Mouse (Mus musculus) left cerebral cortex, postnatal 10 days (tissue): ENCODE results near the gene Rexo4. TPM values are rescaled to one million over a fixed set of nuclear protein-coding genes. Genes with fewer than 3 reads are reported as not detected.

Experiments
- DNase-seq, 2 experiments: peaks; one replicate each; pipeline ENCODE4 v3.0.0; 2021 to 2022; ENCODE audit warnings: low spot score in 2 of 2, mixed read lengths in 1 of 2; ENCODE audit errors: extremely low spot score in 1 of 2
- intact Hi-C: fragments of 180-260 bp; cut with DNase I; formaldehyde crosslinking; loops from one replicate; pipeline ENCODE4 v1.15.1; 2025
- total RNA-seq, 2 experiments: library from RNA; stranded (reverse); gene quantifications; 2 replicates each; pipeline ENCODE4 v1.2.3; 2021

Rexo4 gene
- total RNA-seq, 2 experiments from 2014 or later = 48.4 to 53.5 TPM

DNA sequence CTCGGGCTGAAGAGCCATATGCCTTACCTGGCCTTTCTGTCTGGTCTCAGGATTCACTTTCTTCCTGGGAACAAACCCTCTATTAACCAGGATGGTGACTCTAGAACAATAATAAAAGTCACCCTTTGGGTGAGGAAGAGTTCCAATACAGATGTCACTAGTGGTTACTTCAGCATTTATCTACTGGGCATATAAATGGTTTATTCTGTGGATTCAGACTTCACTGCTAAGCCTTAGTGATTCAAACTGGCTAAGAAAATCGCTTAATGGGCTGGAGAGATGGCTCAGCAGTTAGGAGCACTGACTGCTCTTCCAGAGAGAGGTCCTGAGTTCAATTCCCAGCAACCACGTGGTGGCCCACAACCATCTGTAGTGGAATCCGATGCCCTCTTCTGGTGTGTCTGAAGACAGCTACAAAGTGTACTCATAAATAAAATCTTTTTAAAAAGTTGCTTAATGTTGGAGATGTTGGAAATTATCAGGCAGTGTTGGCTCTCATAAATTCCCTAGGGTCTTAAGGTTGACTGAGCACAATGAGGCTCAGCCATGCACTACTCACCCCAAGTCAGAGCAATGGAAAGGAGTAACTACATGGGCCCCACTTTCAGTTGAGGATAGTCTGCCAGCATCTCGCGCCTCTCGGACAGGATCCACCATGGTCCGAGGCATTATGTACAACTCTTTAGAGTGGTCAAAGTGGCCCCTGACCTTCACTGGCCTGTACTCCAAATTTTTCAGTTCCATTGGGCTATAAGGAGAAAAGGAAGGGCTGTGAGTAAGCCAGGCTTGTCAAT is 49.8 kb downstream of the Rexo4 start:
- no peak for DNase-seq
- intact Hi-C loops = no loop called here

DNA sequence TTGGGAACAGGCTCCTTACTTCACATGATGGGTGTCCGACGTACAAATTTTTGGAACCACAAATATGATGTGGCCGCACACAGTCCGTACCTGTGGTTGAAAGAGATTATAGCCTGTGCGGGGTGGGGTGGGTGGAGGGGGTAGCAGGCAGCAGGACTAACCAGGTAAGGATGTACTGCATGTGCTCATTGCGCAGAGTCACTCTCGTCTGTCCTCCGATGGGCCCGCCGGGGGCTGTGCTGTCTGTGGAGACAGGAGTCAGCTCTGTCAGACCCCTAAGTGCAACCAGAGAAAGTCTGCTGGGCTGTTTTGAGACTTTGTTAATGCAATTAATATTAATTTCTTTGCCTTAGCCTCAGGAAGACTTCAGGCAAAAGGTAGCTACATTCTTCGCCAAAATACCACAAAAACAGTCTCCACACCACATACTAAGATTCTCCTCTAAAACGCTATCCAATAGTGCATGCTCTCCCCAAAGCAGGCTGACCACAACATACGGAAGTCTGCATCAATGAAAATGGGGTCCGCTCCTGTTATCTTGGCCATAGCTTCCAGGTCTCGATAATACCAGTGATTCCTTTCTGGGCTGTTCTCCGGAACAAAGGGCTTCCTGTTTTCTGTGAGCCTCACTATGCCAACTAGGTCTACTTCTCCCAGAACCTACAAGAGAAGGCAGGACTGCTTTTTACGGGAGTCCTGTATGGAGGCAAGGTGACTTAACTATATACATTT is 50.6 kb downstream of the Rexo4 start:
- no peak for DNase-seq
- intact Hi-C loops = no loop called here

DNA sequence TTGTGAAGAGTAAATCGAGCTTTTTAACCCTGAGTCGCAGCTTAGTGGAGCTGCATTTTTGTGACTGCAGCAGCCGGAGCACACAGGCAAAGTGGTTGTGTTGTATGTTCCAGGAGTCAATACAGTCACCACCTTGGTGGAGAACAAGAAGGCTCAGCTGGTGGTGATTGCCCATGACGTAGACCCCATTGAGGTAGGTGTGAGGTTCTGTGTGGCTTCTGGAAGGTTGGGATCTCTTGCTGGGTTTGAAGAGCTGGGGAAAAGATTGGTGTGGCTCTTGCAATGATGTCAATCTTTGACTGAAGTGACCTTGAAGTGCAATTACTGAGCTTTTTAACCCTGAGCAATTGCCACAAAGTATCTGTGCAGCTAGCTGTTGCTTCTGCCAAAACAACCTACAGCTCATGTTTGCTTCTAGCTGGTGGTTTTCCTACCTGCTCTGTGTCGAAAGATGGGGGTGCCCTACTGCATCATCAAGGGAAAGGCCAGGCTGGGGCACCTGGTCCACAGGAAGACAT is 51.9 kb downstream of the Rexo4 start:
- intact Hi-C loops = no loop called here
- no peak for DNase-seq

DNA sequence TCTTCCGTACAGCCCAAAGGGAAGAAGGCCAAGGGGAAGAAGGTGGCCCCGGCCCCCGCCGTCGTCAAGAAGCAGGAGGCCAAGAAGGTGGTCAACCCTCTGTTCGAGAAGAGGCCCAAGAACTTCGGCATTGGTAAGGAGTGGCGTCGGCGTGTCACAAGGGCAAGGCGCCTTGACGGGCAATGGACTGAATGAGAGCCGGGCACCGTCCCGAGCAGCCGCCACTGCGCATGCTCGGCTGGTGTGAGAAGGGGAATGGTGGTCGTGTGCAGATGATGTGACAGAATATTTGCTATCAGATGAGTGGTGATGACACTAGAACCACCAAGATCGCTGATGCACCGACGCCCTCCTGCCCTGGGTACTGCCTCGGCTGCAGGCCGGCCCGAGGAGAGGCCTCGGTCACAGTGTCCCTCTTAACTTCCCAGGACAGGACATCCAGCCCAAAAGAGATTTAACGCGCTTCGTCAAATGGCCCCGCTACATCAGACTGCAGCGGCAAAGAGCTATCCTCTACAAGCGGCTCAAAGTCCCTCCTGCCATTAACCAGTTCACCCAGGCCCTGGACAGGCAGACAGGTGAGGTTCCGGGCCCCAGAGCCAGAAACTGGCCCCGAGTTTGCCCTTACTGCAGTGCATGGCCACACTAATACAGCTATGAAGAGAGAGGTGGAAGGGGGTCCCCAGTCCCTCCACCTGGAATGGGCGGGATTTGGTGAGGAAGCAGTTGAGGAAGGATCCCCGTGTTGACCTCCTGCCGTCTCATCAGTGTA is 53.0 kb downstream of the Rexo4 start:
- DNase-seq = peak in 1 of 2 experiments; percentile 85
- intact Hi-C loops = no loop called here

DNA sequence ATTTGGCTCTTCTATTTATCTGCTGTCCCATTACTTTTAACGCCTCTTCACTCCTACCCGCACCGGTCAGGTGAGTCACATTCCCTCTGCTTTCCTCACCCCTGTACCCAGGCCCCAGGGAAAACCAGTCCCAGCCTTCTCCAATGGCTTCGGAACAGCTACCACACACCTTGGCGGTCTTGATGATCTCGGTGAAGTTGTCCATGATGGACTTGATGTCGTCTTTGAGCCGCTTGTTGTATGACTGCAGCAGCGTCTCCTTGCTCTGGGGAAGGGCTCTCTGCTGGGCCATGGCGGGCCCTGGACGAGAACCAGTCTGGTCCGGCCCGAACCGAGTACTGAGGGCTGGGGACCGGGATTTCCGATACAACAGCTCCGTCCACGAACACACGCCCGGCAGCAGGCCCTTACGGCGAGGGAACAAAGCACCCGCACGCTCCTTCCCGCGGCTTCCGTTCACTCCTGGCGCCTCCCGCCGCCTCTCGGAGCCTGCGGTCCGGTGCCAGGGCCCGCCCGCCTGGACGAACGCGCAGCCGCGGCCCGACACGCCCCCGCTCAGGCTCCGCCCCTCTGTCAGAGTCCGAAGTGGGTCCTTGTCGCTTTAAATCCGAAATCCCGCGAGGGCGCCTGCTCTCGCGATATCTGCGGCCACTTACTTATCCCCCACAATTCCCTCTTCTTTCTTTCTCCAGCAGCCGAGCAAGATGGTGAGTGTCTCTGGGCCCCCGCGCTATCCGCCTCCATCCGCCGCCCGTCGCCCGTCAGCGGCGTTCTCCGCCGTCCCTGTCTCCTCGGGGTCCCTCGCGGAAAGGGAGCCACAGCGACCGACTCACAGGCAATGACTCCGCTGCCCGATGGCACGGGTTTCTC is 53.8 kb downstream of the Rexo4 start, which contains the start of the genes Med22 and Rpl7a:
Med22 (minus strand) TSS at position 554 of the 870 bp plus-strand sequence.
Rpl7a (plus strand) TSS at position 641 of the 870 bp plus-strand sequence.
- intact Hi-C loops = no loop called here
- DNase-seq = peak; percentile 99 to 100

DNA sequence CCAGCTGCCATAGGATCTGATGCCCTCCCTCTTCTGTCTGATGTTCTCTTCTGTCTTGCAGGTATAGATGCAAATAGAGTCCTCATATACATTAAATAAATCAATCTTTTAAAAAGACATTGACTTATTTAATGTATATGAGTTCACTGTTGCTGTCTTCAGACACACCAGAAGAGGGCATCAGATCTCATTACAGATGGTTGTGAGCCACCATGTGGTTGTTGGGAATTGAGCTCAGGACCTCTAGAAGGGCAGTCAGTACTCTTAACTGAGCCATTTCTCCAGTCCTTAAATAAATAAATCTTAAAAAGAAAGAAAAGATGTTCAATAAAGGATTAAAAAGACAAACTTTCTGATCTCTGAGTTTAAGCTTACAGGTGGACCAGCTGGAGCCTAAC is 54.8 kb downstream of the Rexo4 start:
- DNase-seq = no peak

DNA sequence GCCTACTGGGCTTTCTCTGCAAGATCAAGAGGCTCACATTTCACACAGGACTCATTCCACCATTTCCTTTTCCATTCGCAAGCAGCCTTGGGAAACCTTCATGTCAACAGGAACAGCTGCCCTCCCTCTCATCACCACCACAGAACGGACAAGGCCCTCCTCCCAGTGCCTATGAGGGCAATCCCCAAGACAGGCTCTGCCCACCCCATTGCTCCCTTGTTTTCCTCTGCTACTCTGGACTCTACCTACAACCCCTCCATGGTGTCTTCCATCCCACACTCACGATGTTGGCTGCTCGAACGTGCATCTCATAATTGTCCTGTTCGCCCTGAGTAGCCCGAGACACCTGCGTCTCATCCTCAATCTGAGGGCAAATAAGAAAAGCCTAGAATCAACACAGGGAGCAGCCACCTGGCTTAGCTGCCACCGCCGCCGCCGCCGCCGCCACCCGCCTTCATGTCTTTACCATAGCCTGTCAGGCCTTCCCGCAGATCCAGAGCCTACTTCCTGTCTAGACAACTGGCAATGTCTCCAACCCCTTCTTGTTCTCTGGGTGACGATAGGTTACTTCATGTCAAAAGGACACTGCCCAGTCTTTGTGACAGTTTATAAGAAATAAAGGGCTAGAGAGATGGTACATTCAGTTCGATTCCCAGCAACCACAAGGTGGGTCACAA is 55.3 kb downstream of the Rexo4 start:
- no peak for DNase-seq
- intact Hi-C loops = loop anchor here (10.0 kb wide), 1 partner anchor 464 kb away; the partner anchor contains the start of gene Sec16a

More for the DNA sequence above, 54.8 kb downstream of the Rexo4 start:
- intact Hi-C loops = loop anchor here (10.0 kb wide), 1 partner anchor 465 kb away; the partner anchor contains the start of gene Sec16a

DNA sequence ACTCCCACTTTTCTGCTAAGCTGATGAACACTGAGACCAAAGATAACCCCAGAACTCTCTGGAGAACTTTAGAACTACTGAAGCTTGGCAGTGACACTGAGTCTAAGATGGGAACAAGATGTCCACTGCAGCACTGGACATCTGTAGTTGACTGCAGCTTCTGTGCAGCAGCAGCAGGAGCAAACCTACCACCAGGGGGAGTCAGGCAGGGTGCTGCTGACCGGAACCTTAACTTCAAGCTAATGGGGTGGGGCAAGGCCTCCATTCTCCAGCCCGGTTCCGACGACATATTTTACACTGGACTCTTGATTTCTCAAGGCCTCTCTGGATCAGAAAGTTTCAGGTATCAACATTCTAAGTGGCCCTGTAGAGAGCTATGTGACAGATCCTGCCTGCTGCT is 57.1 kb downstream of the Rexo4 start:
- no peak for DNase-seq

DNA sequence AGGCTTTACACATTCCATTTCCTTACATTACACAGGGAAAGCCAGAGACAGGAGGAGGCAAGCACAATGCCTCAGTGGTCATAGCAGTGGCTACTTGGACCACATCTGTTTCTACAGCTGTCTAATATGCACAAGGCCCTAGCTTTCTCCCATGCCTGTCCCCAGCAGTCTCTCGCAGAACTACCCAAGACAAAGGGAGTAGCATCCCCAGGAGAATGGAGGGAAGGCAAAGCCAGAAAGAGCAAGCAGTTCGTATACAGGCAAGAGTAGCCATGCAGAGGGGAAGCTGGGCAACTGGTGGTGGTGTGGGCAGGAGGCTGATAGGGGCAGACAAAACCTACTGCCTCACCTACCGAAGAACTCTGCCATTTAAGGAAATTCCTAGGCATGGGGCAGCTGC is 57.8 kb downstream of the Rexo4 start:
- no peak for DNase-seq
- intact Hi-C loops = loop anchor here (10.0 kb wide), 1 partner anchor 462 kb away; the partner anchor contains the start of gene Sec16a

More for the DNA sequence above, 57.1 kb downstream of the Rexo4 start:
- intact Hi-C loops = loop anchor here (10.0 kb wide), 1 partner anchor 462 kb away; the partner anchor contains the start of gene Sec16a

DNA sequence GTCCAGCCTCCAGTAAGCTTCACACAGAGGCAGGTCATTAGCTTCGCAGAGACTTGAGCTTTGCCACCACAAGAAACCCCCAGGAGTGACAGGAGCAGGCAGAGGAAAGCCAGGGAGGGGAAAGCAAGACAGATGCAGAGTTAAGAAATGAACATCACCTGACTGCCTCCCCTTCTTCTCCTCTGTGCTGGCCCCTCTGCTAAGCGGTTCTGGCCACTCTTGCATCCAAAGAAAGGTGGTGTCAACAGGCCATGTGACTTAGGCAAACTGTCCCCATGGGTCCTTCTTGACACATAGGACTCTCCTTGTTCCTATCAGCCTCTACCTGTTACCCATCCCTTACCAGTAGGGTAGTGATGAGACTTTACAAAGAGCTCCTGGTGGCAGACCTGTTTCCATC is 58.2 kb downstream of the Rexo4 start:
- DNase-seq = no peak
- intact Hi-C loops = loop anchor here (10.0 kb wide), 1 partner anchor 461 kb away; the partner anchor contains the start of gene Sec16a

Other genes with a start within 250 kb of the Rexo4 start
- not detected for gene Abo, start 99.4 kb downstream of the Rexo4 start, total RNA-seq
- 10 to 100 TPM; 30.9 to 32.0 TPM for gene Surf6, start 61.5 kb downstream of the Rexo4 start, total RNA-seq
- 10 to 100 TPM; 44.3 TPM for gene Med22, start 53.7 kb downstream of the Rexo4 start, total RNA-seq
- 100 to 1,000 TPM; 311 to 325 TPM for gene Rpl7a, start 53.6 kb downstream of the Rexo4 start, total RNA-seq
- gene Surf2, start 48.0 kb downstream of the Rexo4 start, total RNA-seq = 10 to 100 TPM; 35.2 to 36.0 TPM
- 10 to 100 TPM; 90.8 to 97.8 TPM for gene Surf1, start 47.9 kb downstream of the Rexo4 start, total RNA-seq
- gene Surf4, start 30.5 kb downstream of the Rexo4 start, total RNA-seq = 10 to 100 TPM; 62.4 to 64.2 TPM
- under 1 TPM in 1 of 2 experiments, not detected in 1; 0.41 TPM for gene Stkld1, start 30.3 kb downstream of the Rexo4 start, total RNA-seq
- gene Adamts13, start 9.0 kb upstream of the Rexo4 start, total RNA-seq = 1 to 10 TPM in 1 of 2 experiments, under 1 TPM in 1; 0.24 to 1.7 TPM
- 10 to 100 TPM; 58.1 to 67.4 TPM for gene Cacfd1, start 45.5 kb upstream of the Rexo4 start, total RNA-seq
- 10 to 100 TPM; 42.2 to 43.7 TPM for gene Slc2a6, start 63.6 kb upstream of the Rexo4 start, total RNA-seq
- under 1 TPM; 0.59 to 0.69 TPM for gene Mymk, start 107.8 kb upstream of the Rexo4 start, total RNA-seq
- 10 to 100 TPM; 24.7 to 30.6 TPM for gene Adamtsl2, start 115.0 kb upstream of the Rexo4 start, total RNA-seq
- 100 to 1,000 TPM; 143 to 149 TPM for gene Fam163b, start 178.1 kb upstream of the Rexo4 start, total RNA-seq
- gene Dbh, start 200.8 kb upstream of the Rexo4 start, total RNA-seq = 1 to 10 TPM; 1.4 TPM